Mouse (Mus musculus) frontal cortex, adult 2 months (tissue): ENCODE data around the gene Pax5. TPM values are rescaled to one million over a fixed set of nuclear protein-coding genes. Genes with fewer than 3 reads are reported as not detected.
A peak's percentile ranks its signal among the peaks of the same experiment; 100 is the strongest.

Experiments used
- DNase-seq, 2 experiments: peaks; one replicate each; pipeline ENCODE4 v3.0.0; 2022; ENCODE audit warnings: low spot score in 1 of 2; ENCODE audit errors: extremely low spot score in 1 of 2
- polyA plus RNA-seq: library from polyadenylated mRNA; depleted of rRNA; stranded (reverse); fragments of >200 nt; gene quantifications from 2 replicates; pipeline ENCODE4 v1.2.3, GENCODE M21; 2012

Pax5 gene
- polyA plus RNA-seq, 1 experiment: 0.08 TPM

GRCm38 (mm10) chr4:44706865-44707264 lies 3.4 kb downstream of the Pax5 start:
- DNase-seq: no peak

DNA sequence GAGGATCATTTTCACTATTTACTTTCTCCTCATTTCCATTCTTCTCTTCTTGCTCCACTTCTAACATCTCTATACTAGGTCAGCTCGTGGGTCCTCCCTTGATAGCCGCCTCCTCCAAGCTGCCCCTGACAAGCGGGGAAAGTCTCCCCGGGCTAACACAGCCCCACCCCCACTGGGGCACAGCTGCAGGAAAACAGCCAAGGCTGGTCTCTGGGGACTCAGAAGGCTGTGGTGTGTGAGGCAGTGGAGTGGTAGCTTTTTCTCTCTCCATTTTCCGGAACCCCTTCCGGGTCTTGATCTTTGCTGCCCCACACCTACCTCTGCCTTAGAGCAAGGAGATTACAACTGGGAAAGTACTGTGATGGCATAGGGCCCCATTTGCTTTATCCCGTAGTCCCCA lies 4.3 kb downstream of the Pax5 start:
- DNase-seq: no peak

- no peak for DNase-seq
These were observed 5.1 kb downstream of the Pax5 start for GRCm38 (mm10) chr4:44705151-44705550.

DNA sequence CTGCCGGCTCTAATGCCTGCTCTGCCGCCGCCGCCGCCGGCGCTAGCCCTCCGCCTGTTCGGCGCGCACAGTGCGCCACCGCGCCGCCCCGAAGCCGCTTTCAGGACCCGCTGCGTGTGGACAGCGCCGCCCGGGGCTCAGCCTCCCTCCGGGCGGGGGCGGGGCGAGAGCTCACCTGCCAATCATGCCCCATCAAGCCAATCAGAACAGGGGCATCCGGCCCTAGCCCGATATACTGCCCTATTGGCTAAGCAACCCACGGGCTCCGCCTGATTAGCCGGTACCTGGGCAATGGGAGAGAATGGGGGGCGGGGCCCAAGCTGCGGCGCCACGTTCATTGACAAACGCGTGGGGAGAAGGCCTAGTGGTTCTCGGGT lies 5.9 kb downstream of the Pax5 start:
- DNase-seq: peak; percentile 19 to 46

DNA sequence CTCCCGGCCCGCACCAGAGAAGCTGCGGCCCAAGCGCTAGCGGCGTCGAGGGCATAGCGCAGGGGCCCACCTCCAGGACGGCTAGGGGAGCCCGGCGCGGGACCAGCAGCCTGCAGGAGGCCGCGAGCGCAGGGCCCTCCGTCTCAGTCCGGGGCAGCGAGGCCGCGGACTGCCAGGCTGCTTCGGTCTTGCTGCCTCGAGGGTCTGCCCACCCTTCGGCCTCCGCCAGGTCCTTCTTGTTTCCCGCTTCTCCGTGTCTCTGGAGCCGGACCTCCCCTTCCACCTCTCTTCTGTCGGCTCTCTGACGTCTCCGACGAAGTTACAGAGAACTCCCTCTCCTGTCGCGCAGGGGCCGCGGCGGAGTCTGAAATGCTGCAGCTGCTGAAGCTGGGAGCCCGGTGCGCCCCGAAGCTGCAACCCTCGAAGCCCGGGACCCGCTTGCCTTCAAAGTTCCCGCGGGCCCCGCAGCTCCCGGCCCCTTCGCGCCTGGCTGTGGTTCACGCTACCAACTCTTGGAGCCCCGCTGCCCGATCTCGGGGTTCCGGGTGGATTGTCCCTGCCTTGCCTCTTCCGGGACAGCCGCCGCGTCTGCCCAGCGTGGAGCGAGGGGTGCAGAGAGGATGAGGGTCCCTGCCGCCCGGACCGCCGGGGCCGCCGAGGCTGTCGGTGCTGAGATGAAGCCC lies 6.5 kb downstream of the Pax5 start:
- DNase-seq: no peak

DNA sequence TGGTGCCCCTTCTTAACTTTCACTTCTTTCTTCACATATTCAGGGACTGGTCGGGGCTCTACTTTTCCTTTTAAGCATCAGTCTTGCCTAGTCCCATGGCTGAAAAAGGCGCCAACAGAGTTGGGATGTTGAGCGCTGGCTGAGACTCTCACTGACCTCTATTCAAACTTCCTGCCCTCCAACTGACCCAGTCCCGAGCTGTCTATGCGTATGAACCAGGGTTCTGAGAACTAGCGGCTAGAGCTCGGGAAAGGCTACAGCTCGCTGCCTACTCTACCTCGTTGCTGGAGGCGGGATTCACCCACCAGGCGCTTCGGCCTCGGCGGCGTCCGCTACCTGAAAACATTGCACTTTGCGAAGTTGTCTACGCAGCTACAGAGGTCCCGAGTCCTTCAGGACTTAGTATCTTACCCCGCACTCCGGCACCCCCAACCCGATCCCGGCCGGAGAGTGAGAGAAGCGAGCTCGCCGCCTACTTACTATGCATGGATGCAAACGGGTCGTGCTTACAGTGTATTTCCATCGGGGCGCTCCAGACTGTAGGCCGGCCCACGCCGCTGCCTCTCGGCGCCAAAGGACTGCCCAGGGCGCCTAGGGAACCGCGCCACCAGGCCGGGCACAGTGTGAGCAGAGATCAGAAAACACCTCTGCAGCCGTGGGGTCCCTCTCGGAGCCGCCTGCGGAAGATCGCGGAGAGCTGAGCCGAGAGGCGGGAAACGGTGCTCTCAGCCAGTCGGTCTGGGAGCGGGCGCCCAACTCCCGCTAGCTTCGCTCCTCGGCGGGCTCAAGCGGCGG lies 7.2 kb downstream of the Pax5 start:
- DNase-seq: no peak

GRCm38 (mm10) chr4:44702011-44702527 lies 8.2 kb downstream of the Pax5 start:
- DNase-seq: no peak

DNA sequence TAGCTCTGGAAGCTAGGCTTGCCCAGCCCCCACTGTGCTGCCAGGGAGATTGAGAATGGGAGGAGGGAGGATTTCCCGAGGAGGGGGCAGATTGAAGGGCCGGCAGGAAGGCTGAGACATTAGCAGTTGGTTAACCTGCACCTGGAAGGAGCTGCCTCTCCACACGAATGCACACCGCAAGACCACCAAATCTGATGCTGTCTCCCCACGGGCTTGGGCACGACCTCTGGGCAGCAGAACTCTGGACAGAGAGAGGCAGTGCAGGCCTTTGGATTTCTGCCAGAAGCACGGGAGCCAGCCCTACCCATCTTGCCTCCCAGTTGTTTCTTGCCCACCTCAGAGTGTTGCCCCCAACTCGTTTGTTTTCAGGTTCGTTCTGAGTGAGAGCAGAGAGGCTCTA lies 8.8 kb downstream of the Pax5 start:
- DNase-seq: no peak

DNA sequence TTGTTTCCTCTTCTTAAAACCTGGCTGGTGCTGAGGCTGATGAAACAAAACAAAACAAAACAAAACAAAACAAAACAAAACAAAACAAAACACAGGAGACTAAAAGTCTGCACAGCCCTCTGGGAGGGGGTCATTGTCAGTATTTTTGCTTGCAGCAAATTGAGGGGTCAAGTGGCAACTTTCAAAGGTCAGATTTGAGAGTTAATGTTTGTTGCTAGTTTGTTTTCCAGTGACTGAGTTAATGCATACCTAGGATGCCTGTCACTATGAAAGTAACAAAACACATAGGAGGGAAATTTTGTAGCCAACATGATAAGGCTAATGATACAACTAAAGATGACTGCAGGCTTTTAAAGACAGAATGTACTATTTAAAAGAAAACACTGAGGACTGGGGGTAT lies 13.6 kb downstream of the Pax5 start:
- DNase-seq: no peak

- DNase-seq: no peak
These were observed 15.9 kb downstream of the Pax5 start for GRCm38 (mm10) chr4:44694369-44694768.

DNA sequence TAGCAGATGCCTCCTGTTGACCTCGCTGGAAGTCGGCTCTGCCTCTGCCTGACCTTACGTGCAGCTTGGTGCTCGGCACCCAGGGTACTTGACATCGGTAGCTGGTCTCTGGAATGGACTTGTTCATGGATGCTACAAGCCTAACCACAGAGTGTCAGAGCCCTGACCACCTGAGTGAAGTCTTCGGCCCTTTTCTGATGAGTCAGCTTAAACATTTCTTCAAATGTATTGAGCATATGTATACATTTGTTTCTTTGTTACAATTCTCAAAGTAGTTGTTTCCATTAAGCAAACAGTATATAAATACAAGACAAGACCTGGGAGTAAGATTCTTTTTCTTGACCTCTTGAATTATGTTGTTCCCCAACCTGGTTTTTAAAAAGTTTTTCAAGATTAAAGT lies 24.7 kb downstream of the Pax5 start:
- no peak for DNase-seq

DNA sequence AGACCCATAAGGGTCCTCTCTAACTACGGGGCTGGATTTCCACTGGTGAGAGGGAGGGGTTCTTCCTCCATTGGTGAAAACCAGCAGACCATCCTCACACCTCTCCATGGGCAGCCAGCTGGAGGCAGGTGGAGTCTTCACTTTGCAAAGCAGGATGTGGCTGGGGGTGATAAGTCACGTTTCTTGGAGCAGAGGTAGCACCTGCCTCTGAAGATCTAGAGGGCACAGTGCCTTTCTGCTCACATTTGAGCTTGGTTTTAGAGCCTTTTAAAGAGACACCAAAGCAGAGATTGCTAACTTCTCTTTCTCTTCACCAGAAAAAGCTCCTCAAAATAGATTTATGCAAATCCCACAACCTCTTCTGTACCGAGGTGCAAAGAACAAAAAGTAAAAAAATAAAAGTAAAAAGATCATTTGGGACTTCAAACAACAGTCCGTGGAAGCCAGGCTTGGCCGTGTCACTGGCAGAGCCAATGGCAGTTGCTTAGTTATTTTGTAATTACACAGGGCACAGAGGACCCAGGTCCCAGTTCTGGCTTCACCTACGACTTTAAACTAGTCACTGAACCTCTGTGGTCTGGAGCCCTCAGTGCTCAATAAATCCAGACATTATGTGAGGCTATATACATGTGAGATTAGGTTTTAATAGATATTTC lies 29.9 kb downstream of the Pax5 start:
- no peak for DNase-seq

GRCm38 (mm10) chr4:44678641-44679040 lies 31.6 kb downstream of the Pax5 start:
- no peak for DNase-seq

DNA sequence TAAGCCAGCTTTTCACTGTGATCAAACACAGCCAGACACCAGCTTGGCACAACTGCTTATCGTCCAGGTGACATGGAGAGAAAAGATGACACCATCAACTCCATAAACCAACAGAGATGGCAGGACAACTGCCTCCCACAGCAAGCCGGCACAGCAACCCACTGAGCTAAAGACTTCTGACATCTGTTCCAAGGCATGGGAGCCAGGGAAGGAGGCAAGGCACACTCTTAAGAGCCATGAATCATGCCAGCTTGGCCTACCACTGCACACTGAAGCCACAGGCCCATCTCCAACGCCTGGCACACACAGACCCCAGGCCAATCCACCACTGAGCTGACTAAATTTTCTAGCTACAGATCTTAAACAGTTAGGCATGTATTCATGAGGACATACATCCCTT lies 32.3 kb downstream of the Pax5 start:
- DNase-seq: no peak

GRCm38 (mm10) chr4:44674973-44675372 lies 35.3 kb downstream of the Pax5 start:
- DNase-seq: no peak

GRCm38 (mm10) chr4:44673726-44674125 lies 36.6 kb downstream of the Pax5 start:
- no peak for DNase-seq

- DNase-seq: no peak
These were observed 37.9 kb downstream of the Pax5 start for GRCm38 (mm10) chr4:44672216-44672937.

DNA sequence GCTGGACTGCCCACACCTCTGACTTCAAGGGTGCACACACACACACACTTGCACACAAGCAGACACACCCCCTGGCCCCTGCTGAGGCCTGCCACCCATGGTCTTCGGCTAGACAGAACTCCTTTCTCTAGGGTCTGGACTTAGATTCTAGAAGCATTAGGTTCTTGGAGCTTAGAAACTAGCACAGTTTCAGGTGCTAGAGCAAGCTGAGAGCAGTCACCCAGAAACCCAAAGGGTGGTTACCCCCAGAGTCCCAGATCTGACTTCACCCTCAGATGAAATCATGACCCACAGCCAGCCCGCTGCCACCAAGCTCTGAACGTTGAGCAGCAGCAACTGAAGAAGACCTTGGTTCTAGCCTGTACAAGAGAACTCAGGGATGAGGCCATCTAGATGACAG lies 38.8 kb downstream of the Pax5 start:
- DNase-seq: no peak

- DNase-seq: no peak
These were observed 39.3 kb downstream of the Pax5 start for GRCm38 (mm10) chr4:44671035-44671434.

- DNase-seq: no peak
These were observed 39.9 kb downstream of the Pax5 start for GRCm38 (mm10) chr4:44670380-44670779.
